Mouse (Mus musculus) olfactory bulb, adult 2 months (tissue): ENCODE results near the gene Cacna1d. TPM values are rescaled to one million over a fixed set of nuclear protein-coding genes. Genes with fewer than 3 reads are reported as not detected.

ENCODE experiments used
- H3K27ac ChIP-seq: fragments of 200-500 bp; 2 replicates; pipeline ENCODE4 v1.5.1; 2012; ENCODE audit warnings: low read depth, low read length; ENCODE audit not compliant: insufficient read depth
- H3K4me1 ChIP-seq: fragments of 200-500 bp; 2 replicates; pipeline ENCODE4 v1.6.1; 2012; ENCODE audit warnings: low read length; ENCODE audit not compliant: control insufficient read depth, insufficient read depth
- H3K4me3 ChIP-seq: fragments of 200-500 bp; 2 replicates; pipeline ENCODE4 v1.5.1; 2012; ENCODE audit warnings: mild to moderate bottlenecking, low read depth, low read length, moderate library complexity; ENCODE audit not compliant: insufficient read depth
- CTCF ChIP-seq: fragments of 200-500 bp; IDR thresholded peaks from 2 replicates; pipeline ENCODE4 v1.5.1; 2012; ENCODE audit warnings: low read depth, mild to moderate bottlenecking, low read length, moderate library complexity; ENCODE audit not compliant: insufficient read depth
- POLR2A ChIP-seq: fragments of 200-500 bp; IDR thresholded peaks from 2 replicates; pipeline ENCODE4 v1.6.1; 2012; ENCODE audit warnings: mild to moderate bottlenecking, low read depth, low read length, moderate library complexity; ENCODE audit not compliant: insufficient read depth
- WGBS: fragments of 180-500 bp; shearing (Covaris S2); methylation state at CpG from one replicate; pipeline ENCODE4 v1.1.7; 2018; 5-methylcytosine and 5-hydroxymethylcytosine counted together
- polyA plus RNA-seq: library from polyadenylated mRNA; stranded (reverse); fragments of >200 nt; gene quantifications from 2 replicates; pipeline ENCODE4 v1.2.4, GENCODE M21; 2012; ENCODE audit warnings: low replicate concordance; ENCODE audit not compliant: missing spikeins, insufficient read depth, insufficient read length

Cacna1d gene
- polyA plus RNA-seq, 1 experiment = 140 TPM

GRCm38 (mm10) chr14:30331856-30332255 is 159.4 kb downstream of the Cacna1d start:
- TF ChIP-seq POLR2A = no peak
- TF ChIP-seq CTCF = no peak
- Histone ChIP-seq H3K27ac (no peak overlapping the region; the same call in 1 of the 2 replicates), H3K4me1 (peaks cover 40% of the 10 kb centered on the region), H3K4me3 (no peak overlapping the region)
- 96% methylated on average over 1 of the region's 1 CpGs for WGBS

DNA sequence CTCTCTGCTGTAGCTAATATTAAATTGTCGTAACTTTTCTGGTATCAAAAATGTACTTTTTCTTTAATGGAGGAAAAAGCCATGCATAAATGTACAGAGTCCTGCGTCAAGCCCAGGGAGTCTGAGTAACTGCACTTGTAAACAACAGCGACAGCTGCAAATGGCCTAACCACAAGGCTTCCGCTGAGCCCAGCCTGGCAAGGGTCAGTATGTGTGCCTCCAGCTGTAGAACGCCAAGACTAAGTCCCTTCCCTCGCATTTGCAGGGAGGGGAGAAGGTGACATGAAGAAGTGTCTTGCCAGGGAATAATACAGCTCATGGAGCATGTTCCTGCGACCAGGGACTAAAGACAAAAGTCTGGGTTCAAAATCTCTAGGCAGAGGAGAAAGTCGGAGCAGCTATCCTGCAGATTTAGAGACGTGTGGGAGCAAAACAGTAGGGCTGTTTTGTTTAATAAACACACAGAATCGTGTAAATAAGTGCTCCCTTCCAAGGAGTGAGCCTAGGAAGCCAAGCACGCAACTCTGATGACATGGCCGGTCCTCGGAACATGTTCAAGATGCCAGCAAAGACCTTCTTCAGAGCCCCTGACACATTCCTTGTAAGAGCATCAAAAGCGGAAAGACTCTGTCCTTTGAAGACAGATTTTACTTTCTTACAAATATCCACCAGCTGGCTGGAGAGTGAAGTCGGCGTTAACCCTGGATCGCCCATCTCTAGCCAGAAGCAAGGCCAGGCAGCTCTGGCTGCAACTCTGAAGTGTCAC is 160.7 kb downstream of the Cacna1d start:
- H3K4me1 ChIP-seq = peaks cover 43% of the 10 kb centered on the region
- no peak for TF ChIP-seq POLR2A
- no peak for TF ChIP-seq CTCF
- H3K4me3 ChIP-seq = no peak overlapping the region
- H3K27ac ChIP-seq = peak overlapping the region; percentile 61
- WGBS = 58% methylated on average over 17 of the region's 17 CpGs

GRCm38 (mm10) chr14:30329109-30329508 is 162.1 kb downstream of the Cacna1d start:
- Histone ChIP-seq H3K4me3 (no peak overlapping the region), H3K4me1 (peaks cover 31% of the 10 kb centered on the region), H3K27ac (no peak overlapping the region; the same call in 1 of the 2 replicates)
- WGBS = 46% methylated on average over 11 of the region's 11 CpGs
- TF ChIP-seq CTCF (no peak), POLR2A (no peak)

DNA sequence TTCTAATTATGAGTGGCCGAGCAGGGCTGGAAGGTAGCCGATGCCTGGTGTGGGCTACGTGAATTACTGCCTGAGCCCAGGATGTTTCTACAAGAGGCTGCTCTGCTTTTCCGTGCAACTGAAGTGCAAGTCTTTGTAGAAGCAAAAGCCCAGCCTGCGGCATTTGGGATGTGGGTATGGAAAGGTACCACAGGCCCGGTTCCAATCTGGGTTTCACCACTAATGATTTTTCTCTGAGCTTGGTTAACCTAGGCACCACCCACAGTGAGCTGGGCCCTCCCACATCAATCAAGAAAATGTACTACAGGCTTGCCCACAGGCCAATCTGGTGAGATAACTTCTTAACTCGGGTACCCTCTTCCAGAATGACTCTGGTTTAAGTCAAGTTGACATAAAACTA is 163.8 kb downstream of the Cacna1d start:
- WGBS = 56% methylated on average over 7 of the region's 7 CpGs
- TF ChIP-seq CTCF (no peak), POLR2A (no peak)
- Histone ChIP-seq H3K4me3 (no peak overlapping the region), H3K4me1 (peaks cover 28% of the 10 kb centered on the region), H3K27ac (0 out of 2 replicates have a peak overlapping the region, but pooled peaks have one; percentile 7)

GRCm38 (mm10) chr14:30327051-30327450 is 164.2 kb downstream of the Cacna1d start:
- H3K27ac ChIP-seq = 0 out of 2 replicates have a peak overlapping the region, but pooled peaks have one; percentile 26
- H3K4me1 ChIP-seq = peaks cover 28% of the 10 kb centered on the region
- 57% methylated on average over 8 of the region's 8 CpGs for WGBS
- no peak overlapping the region for H3K4me3 ChIP-seq
- TF ChIP-seq CTCF (no peak), POLR2A (no peak)

- TF ChIP-seq CTCF = no peak
- no peak for TF ChIP-seq POLR2A
- H3K27ac ChIP-seq = no peak overlapping the region
- no peak overlapping the region for H3K4me3 ChIP-seq
- H3K4me1 ChIP-seq = peaks cover 31% of the 10 kb centered on the region
- 57% methylated on average over 4 of the region's 4 CpGs for WGBS
Observed at GRCm38 (mm10) chr14:30326226-30326625, 165.0 kb downstream of the Cacna1d start.

DNA sequence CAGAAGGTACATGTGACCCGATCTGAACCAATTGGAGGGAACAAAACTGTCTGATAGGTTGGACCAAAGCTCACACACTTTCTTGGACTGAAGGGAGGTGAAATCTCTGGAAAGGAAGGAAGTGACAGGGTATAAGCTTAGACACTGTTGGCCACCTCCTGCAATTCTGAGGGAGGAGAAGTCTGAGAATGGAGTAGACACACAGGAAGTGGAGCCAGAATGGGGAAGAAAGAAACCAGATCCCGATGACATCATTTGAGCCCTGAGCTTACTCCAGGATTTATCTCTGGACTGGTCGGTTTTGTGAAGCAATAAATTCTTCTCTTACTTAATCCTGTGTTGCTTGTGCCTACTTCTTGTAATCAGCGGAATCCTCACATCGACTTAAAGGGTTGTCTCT is 166.3 kb downstream of the Cacna1d start:
- TF ChIP-seq POLR2A = no peak
- TF ChIP-seq CTCF = no peak
- no peak overlapping the region for H3K27ac ChIP-seq
- 87% methylated on average over 5 of the region's 5 CpGs for WGBS
- H3K4me3 ChIP-seq = no peak overlapping the region
- H3K4me1 ChIP-seq = peaks cover 26% of the 10 kb centered on the region

DNA sequence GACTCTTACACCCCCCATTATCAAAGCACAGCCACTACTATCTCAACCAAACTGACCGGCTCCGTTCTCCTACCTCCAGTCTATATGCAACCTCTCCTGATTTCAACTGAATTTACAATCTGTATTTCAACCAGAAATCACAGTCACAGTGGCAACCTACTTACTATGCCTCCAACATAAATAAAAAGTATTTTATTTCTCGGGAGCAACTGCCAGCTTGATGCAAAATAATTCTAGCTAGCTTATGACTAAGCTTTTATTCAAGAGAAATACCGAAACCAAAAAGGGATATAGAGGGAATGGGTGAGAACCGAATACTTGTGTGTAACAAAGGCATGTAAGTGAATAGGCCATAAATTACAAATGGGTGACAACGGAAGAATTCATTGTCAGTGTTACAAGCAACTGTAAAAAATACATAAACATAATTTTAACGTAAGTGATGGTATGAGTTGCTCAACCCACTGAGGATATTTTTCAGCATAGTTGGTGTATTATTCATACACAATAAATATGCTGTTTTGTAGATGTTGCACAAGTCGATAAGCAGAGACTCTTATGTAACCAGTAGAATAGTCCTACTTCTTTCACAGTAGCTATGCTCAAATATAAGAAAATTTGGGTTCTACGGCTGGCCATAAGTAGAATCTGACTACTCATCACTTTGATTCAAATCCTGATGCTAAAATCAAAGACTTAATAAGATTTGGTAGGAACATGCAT is 172.4 kb downstream of the Cacna1d start:
- H3K4me1 ChIP-seq = peaks cover 20% of the 10 kb centered on the region
- no peak overlapping the region for H3K4me3 ChIP-seq
- TF ChIP-seq CTCF (no peak), POLR2A (no peak)
- peak overlapping the region; percentile 27; the same call in 1 of the 2 replicates for H3K27ac ChIP-seq
- 65% methylated on average over 9 of the region's 9 CpGs for WGBS

DNA sequence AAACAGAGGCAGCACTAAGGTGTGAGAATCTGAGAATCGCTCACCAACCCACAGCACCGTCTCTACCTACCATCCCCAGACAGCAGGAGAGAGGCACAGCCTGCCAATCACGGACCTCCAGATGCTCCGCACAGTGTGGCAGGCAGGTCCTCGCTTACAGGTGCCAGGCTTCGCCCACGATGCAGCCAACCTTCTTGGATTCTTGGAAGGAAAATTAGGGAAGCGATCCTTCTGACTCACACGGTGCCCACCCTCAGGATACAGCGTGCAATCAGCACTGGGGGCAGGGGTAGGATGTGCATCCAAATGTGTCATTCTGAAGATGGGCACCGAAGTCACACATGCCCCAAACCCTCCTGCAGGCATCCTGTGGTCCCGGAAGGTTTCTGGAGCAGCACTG is 173.0 kb downstream of the Cacna1d start:
- peak overlapping the region; percentile 27; the same call in 1 of the 2 replicates for H3K27ac ChIP-seq
- H3K4me3 ChIP-seq = no peak overlapping the region
- WGBS = 55% methylated on average over 12 of the region's 12 CpGs
- TF ChIP-seq CTCF (no peak), POLR2A (no peak)
- H3K4me1 ChIP-seq = peaks cover 21% of the 10 kb centered on the region
